ENCODE assay signal across 9 mouse cellular contexts in genomic region chr4:53186573-53186972, GRCm38 (mm10). TPM values are rescaled to one million over a fixed set of nuclear protein-coding genes. Genes with fewer than 3 reads are reported as not detected.
A peak's percentile ranks its signal among the peaks of the same experiment; 100 is the strongest.
DNase-seq lines count a peak whose midpoint lies in the region; ATAC-seq and TF ChIP-seq lines count a peak whose summit lies in the region.
"Had no signal": no experiment of that assay in that cellular context is flagged by ENCODE, and none has a peak within 500 bp of the region (broad histone marks: within the 10 kb centered on the region; RNA-seq: fewer than 3 reads in every experiment).

No protein-coding gene starts in this region.

- H3K27me3 ChIP-seq in embryonic facial prominence, embryonic 13.5 days: no peaks in the 10 kb centered on the region
- no peaks in the 10 kb centered on the region for H3K27me3 ChIP-seq in neural tube, embryonic 15.5 days (replicated peaks)
- no peaks in the 10 kb centered on the region for H3K27me3 ChIP-seq in liver, embryonic 12.5 days (replicated peaks)

- no peak overlapping the region for H3K9ac ChIP-seq in embryonic facial prominence, embryonic 13.5 days
- H3K9ac ChIP-seq in neural tube, embryonic 15.5 days (replicated peaks): no peak overlapping the region
- no peak overlapping the region for H3K9ac ChIP-seq in liver, embryonic 12.5 days

- no peak overlapping the region for H3K4me3 ChIP-seq in layer of hippocampus, adult 2 months
- no peak overlapping the region for H3K4me3 ChIP-seq in embryonic facial prominence, embryonic 13.5 days
- no peak overlapping the region for H3K4me3 ChIP-seq in neural tube, embryonic 15.5 days (replicated peaks)
- H3K4me3 ChIP-seq in liver, embryonic 12.5 days: no peak overlapping the region

- no peak for DNase-seq in layer of hippocampus, adult 2 months (ENCODE audit: low spot score in 2 of 2)
- DNase-seq in layer of hippocampus, adult 18-20 months (ENCODE audit: low spot score in 2 of 2): no peak
- DNase-seq in cerebellum, adult 11-12 months: no peak
- DNase-seq in layer of hippocampus, adult 11-12 months (ENCODE audit: low spot score): no peak
- DNase-seq: layer of hippocampus, postnatal 36 days had no signal

- no peak for TF ChIP-seq CTCF in layer of hippocampus, adult 2 months (conservative IDR thresholded peaks at IDR 0.05)

- no peak for ATAC-seq in embryonic facial prominence, embryonic 13.5 days (ENCODE audit: insufficient number of reproducible peaks, insufficient read depth, low FRiP score, low TSS enrichment, low read depth)
- peak; percentile 20 to 27; a peak in 1 of 4 replicates for ATAC-seq in hematopoietic stem cell, adult 5-6 weeks (replicated peaks in 1 of 2; ENCODE audit: insufficient read depth in 1 of 2, low FRiP score in 2 of 2, low TSS enrichment in 1 of 2, low read depth in 1 of 2, poor library complexity in 2 of 2, severe bottlenecking in 2 of 2)
- no peak for ATAC-seq in neural tube, embryonic 15.5 days (ENCODE audit: low FRiP score)
- ATAC-seq in liver, embryonic 12.5 days: no peak

- no peaks in the 10 kb centered on the region for H3K36me3 ChIP-seq in embryonic facial prominence, embryonic 13.5 days
- H3K36me3 ChIP-seq in neural tube, embryonic 15.5 days: no peaks in the 10 kb centered on the region
- no peaks in the 10 kb centered on the region for H3K36me3 ChIP-seq in liver, embryonic 12.5 days

- H3K4me1 ChIP-seq in embryonic facial prominence, embryonic 13.5 days: peaks cover 5% of the 10 kb centered on the region
- H3K4me1 ChIP-seq in neural tube, embryonic 15.5 days: 0 out of 2 replicates have a peak, but pooled peaks cover 3% of the 10 kb centered on the region
- peaks cover 4% of the 10 kb centered on the region; the same call in 1 of the 2 replicates for H3K4me1 ChIP-seq in liver, embryonic 12.5 days

- H3K4me2 ChIP-seq in embryonic facial prominence, embryonic 13.5 days: no peak overlapping the region
- no peak overlapping the region for H3K4me2 ChIP-seq in neural tube, embryonic 15.5 days
- H3K4me2 ChIP-seq in liver, embryonic 12.5 days: no peak overlapping the region

- no peaks in the 10 kb centered on the region for H3K9me3 ChIP-seq in embryonic facial prominence, embryonic 13.5 days
- H3K9me3 ChIP-seq in neural tube, embryonic 15.5 days (replicated peaks): no peaks in the 10 kb centered on the region
- no peaks in the 10 kb centered on the region for H3K9me3 ChIP-seq in liver, embryonic 12.5 days (replicated peaks)

- H3K27ac ChIP-seq in layer of hippocampus, adult 2 months: peak overlapping the region; percentile 77
- H3K27ac ChIP-seq in embryonic facial prominence, embryonic 13.5 days: peak overlapping the region; percentile 44
- peak overlapping the region; percentile 56 for H3K27ac ChIP-seq in neural tube, embryonic 15.5 days (replicated peaks)
- no peak overlapping the region for H3K27ac ChIP-seq in liver, embryonic 12.5 days

- WGBS in embryonic facial prominence, embryonic 13.5 days: 46% methylated on average over 4 of the region's 4 CpGs
- 70% methylated on average over 4 of the region's 4 CpGs for WGBS in neural tube, embryonic 15.5 days
- WGBS in liver, embryonic 12.5 days (ENCODE audit: insufficient replicate concordance): 49% methylated on average over 4 of the region's 4 CpGs

RNA-seq across cellular contexts. Expression of gene Abca1, which starts 26.9 kb away (rescaled TPM):
- 10 to 100 TPM; 20.7 to 22.3 TPM for total RNA-seq in layer of hippocampus, adult 2 months (2021)
- total RNA-seq in layer of hippocampus, adult 18-20 months (2021): 10 to 100 TPM; 21.4 to 21.7 TPM
- 7.2 and 8.7 TPM in 2 replicates for polyA plus RNA-seq in embryonic facial prominence, embryonic 13.5 days (2015; fragmentation: Nextera tagmentation; extraction: Ambion mirVana)
- total RNA-seq in hematopoietic stem cell, adult 5-6 weeks (2017): 14.6 and 22.5 TPM in 2 replicates
- polyA plus RNA-seq in neural tube, embryonic 15.5 days (2015; fragmentation: Nextera tagmentation; extraction: Ambion mirVana): 8.8 and 9.0 TPM in 2 replicates
- polyA plus RNA-seq in liver, embryonic 12.5 days (2016; fragmentation: Nextera tagmentation; extraction: Ambion mirVana): 9.8 and 10.1 TPM in 2 replicates

Comparison
In these comparisons a context has a peak if more than half of its experiments do, and no peak if none do; other contexts are left out.
1. ATAC-seq: peak in hematopoietic stem cell, adult 5-6 weeks (2 of 2); none in embryonic facial prominence, embryonic 13.5 days (single experiment), neural tube, embryonic 15.5 days (single experiment) and liver, embryonic 12.5 days (single experiment).